Mouse (Mus musculus) limb, embryonic 12.5 days (tissue): ENCODE data around the gene Abcc4. TPM values are rescaled to one million over a fixed set of nuclear protein-coding genes. Genes with fewer than 3 reads are reported as not detected.

Source experiments
- ATAC-seq: fragments of 200-750 bp; cut with Nextera tagmentation; 2 replicates; pipeline ENCODE4 v1.8.0; 2017; ENCODE audit warnings: low read depth, moderate TSS enrichment; ENCODE audit not compliant: insufficient number of reproducible peaks, insufficient read depth, low FRiP score, low TSS enrichment
- H3K27ac ChIP-seq: fragments of 300-500 bp; sonication (generic); 2 replicates; pipeline ENCODE4 v1.5.1; 2016; ENCODE audit warnings: mild to moderate bottlenecking, moderate library complexity
- H3K27me3 ChIP-seq: fragments of 300-500 bp; sonication (generic); 2 replicates; pipeline ENCODE4 v1.6.1; 2016; ENCODE audit warnings: mild to moderate bottlenecking, moderate library complexity
- H3K36me3 ChIP-seq: fragments of 300-500 bp; sonication (generic); 2 replicates; pipeline ENCODE4 v1.6.1; 2016; ENCODE audit warnings: mild to moderate bottlenecking, moderate library complexity
- H3K4me1 ChIP-seq: fragments of 300-500 bp; sonication (generic); replicated peaks from 2 replicates; pipeline ENCODE4 v1.6.1; 2016
- H3K4me2 ChIP-seq: fragments of 300-500 bp; sonication (generic); 2 replicates; pipeline ENCODE4 v1.6.1; 2016; ENCODE audit warnings: mild to moderate bottlenecking, moderate library complexity
- H3K4me3 ChIP-seq: fragments of 300-500 bp; sonication (generic); replicated peaks from 2 replicates; pipeline ENCODE4 v1.5.1; 2016; ENCODE audit warnings: mild to moderate bottlenecking
- H3K9ac ChIP-seq: fragments of 300-500 bp; sonication (generic); replicated peaks from 2 replicates; pipeline ENCODE4 v1.6.1; 2016; ENCODE audit warnings: mild to moderate bottlenecking, moderate library complexity
- H3K9me3 ChIP-seq: fragments of 300-500 bp; sonication (generic); 2 replicates; pipeline ENCODE4 v1.6.1; 2016; ENCODE audit warnings: mild to moderate bottlenecking, moderate library complexity
- WGBS: fragments of 180-500 bp; shearing (Covaris S2); methylation state at CpG from one replicate; pipeline ENCODE4 v1.1.7; 2016; 5-methylcytosine and 5-hydroxymethylcytosine counted together
- polyA plus RNA-seq: library from polyadenylated mRNA; unstranded; fragments of >200 nt; fragmentation: Nextera tagmentation; extraction: Ambion mirVana; gene quantifications from 2 replicates; pipeline ENCODE4 v1.2.1, GENCODE M21; 2016

Gene Abcc4
- polyA plus RNA-seq, 1 experiment from 2014 or later, result 2.0 TPM

DNA sequence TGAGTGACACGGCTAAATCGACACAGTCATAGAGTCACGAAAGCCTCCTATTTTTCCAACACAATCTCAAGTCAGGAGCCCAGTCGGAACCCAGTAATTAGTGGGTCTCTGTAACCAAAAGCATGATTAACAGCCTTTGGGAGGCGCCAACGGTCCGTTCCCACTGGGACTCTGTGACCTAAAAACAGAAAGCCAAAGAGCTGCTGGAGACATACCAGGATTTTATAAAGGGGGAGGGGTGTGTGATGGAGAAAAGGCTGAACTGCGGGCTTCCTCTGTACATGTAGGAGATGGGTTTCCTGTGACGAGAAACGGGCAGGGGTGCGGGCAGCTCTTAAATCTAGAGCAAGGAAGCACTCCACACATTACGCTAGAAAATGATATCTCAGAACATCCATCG is 136.4 kb downstream of the Abcc4 start:
- WGBS, result 83% methylated on average over 13 of the region's 13 CpGs
- no peaks in the 10 kb centered on the region for H3K36me3 ChIP-seq
- H3K4me3 ChIP-seq, result no peak overlapping the region
- ATAC-seq, result no peak
- H3K9me3 ChIP-seq, result no peaks in the 10 kb centered on the region
- no peak overlapping the region for H3K27ac ChIP-seq
- H3K4me2 ChIP-seq, result no peak overlapping the region
- no peak overlapping the region for H3K9ac ChIP-seq
- H3K27me3 ChIP-seq, result peaks cover 4% of the 10 kb centered on the region
- peaks cover 25% of the 10 kb centered on the region; the same call in 1 of the 2 replicates for H3K4me1 ChIP-seq

- no peak for ATAC-seq
- no peak overlapping the region for H3K9ac ChIP-seq
- WGBS, result 36% methylated on average over 17 of the region's 17 CpGs
Measured at GRCm38 (mm10) chr14:118568116-118568673, 137.8 kb downstream of the Abcc4 start.

DNA sequence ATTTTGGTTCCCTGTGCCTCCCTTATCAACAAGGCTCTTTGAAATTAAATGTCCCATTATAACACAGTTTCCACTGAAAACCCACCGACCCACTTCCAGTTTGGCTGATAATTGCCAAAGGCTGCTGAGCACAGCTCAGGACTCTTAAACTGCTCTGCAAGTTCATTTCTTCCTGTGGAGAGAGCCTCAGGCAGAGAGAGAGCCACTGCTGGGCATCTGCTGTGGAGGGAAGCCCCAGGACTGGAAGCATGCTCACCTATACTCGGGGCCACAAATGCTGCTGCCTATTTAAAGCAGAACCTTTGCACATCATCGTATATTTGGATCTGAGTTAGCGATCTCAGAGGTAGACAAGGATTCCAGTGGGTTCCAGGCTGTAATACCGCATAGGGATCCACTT is 139.2 kb downstream of the Abcc4 start:
- no peak overlapping the region for H3K4me3 ChIP-seq
- ATAC-seq, result no peak
- peaks cover 13% of the 10 kb centered on the region; the same call in 1 of the 2 replicates for H3K4me1 ChIP-seq
- 70% methylated on average over 5 of the region's 5 CpGs for whole genome bisulfite sequencing
- H3K9me3 ChIP-seq, result no peaks in the 10 kb centered on the region
- no peaks in the 10 kb centered on the region for H3K36me3 ChIP-seq
- H3K9ac ChIP-seq, result no peak overlapping the region
- no peak overlapping the region for H3K27ac ChIP-seq
- H3K4me2 ChIP-seq, result no peak overlapping the region
- peaks cover 4% of the 10 kb centered on the region for H3K27me3 ChIP-seq

More at GRCm38 (mm10) chr14:118568116-118568673, 137.8 kb downstream of the Abcc4 start:
- Histone ChIP-seq H3K4me1 (peaks cover 16% of the 10 kb centered on the region; the same call in 1 of the 2 replicates), H3K27ac (no peak overlapping the region), H3K4me2 (no peak overlapping the region), H3K27me3 (peaks cover 4% of the 10 kb centered on the region), H3K9me3 (no peaks in the 10 kb centered on the region), H3K4me3 (no peak overlapping the region), H3K36me3 (no peaks in the 10 kb centered on the region)

DNA sequence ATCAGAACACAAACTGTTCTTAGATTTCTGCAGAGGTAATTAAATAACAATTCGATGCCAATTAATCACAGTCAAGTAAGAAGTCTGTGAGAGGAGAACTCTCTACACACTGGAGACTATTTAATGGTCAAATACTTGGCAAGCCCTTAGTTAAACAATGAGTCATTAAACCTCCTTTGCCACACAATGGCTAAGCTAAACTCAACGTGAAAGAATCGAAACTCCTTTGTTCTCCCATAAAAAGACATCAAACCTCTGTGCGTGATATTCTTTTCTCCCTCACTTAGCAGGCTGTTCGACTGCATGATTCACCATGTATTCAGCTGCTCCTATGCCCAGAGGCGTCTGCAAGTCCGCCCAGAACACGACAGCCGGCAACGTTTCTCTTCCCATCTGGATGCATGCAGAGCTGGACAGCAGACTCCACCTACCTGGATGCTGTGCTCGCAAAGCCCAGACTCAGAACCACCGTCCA is 139.8 kb downstream of the Abcc4 start:
- Histone ChIP-seq H3K9me3 (no peaks in the 10 kb centered on the region), H3K4me1 (peaks cover 13% of the 10 kb centered on the region; the same call in 1 of the 2 replicates), H3K4me3 (no peak overlapping the region), H3K4me2 (no peak overlapping the region), H3K27ac (no peak overlapping the region), H3K9ac (no peak overlapping the region), H3K27me3 (peaks cover under 1% of the 10 kb centered on the region), H3K36me3 (no peaks in the 10 kb centered on the region)
- ATAC-seq, result no peak
- WGBS, result 52% methylated on average over 12 of the region's 12 CpGs

DNA sequence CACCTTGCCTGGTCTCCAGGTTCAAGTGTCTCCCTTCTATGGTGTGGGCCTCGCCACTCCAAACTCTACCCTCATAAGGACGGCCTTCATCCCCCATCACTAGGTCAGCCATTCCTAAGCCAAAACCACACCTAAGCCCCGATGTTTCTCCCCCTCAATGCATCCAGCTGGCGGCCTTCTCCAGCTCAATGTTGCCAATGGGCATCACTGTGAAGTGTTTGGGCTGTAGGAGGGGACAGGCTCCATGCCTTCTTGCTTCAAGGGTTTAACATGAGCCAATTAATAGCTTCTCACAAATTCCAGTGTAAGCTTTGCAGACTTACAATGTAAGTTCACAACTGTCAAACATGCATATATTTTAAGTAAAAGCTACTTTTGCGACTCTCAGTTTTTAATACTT is 140.3 kb downstream of the Abcc4 start:
- Histone ChIP-seq H3K27me3 (no peaks in the 10 kb centered on the region), H3K9ac (no peak overlapping the region), H3K9me3 (no peaks in the 10 kb centered on the region), H3K4me1 (peaks cover 13% of the 10 kb centered on the region; the same call in 1 of the 2 replicates), H3K4me2 (no peak overlapping the region), H3K27ac (no peak overlapping the region), H3K4me3 (no peak overlapping the region), H3K36me3 (no peaks in the 10 kb centered on the region)
- 93% methylated on average over 5 of the region's 5 CpGs for WGBS
- ATAC-seq, result no peak

DNA sequence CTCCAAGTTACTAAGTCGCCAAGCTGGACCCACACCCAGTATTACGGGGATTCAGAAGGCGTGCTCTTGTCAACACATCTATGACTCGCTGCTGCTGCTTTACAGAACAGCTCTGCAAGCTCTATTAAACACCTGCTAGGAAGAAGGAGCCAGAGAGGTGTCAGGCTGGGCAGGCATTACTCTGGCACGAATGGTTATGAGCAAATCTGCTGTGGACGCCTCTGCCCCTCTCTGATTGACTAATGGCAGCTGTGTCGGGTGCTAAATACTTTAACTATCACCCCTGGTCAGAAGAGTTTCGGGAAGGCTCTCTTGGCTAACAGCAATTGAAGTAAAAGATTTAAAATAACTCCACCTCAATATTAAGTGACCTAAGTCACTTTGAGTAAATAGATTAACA is 142.4 kb downstream of the Abcc4 start:
- Histone ChIP-seq H3K27ac (no peak overlapping the region), H3K4me2 (no peak overlapping the region), H3K36me3 (no peaks in the 10 kb centered on the region), H3K4me3 (no peak overlapping the region), H3K4me1 (peaks cover 13% of the 10 kb centered on the region; the same call in 1 of the 2 replicates), H3K27me3 (no peaks in the 10 kb centered on the region), H3K9ac (no peak overlapping the region), H3K9me3 (no peaks in the 10 kb centered on the region)
- ATAC-seq, result no peak
- WGBS, result 83% methylated on average over 8 of the region's 8 CpGs

DNA sequence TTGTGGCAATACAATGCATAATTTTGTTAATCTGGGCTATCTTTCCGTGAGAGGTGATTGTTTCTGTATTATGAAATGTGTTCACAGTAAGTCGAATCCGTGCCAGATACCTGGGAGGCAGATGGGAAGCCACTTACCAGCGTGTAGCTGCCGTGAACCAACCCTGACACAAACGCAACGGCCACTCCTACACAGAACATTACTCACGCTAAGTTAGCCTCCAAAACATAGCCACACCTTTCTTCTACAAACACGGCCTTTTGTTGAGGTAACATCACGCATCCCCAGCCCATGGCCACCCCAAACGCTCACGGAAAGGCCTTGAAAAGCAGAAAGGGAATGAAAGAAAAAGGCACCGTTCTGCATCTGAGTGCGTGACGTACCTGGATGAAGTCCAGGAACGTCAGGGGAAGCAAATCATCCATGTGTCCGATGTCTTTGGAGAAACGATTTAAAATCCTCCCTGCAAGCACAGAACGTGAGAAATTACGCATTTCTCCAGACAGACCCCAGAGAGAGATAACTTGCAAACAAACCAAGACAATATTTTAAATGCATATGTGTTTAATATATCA is 153.0 kb downstream of the Abcc4 start:
- no peak overlapping the region for H3K27ac ChIP-seq
- peaks cover 14% of the 10 kb centered on the region for H3K4me1 ChIP-seq
- no peak overlapping the region for H3K4me3 ChIP-seq
- H3K27me3 ChIP-seq, result peaks cover 9% of the 10 kb centered on the region; the same call in 1 of the 2 replicates
- ATAC-seq, result no peak
- no peak overlapping the region for H3K4me2 ChIP-seq
- no peaks in the 10 kb centered on the region for H3K36me3 ChIP-seq
- H3K9me3 ChIP-seq, result no peaks in the 10 kb centered on the region
- no peak overlapping the region for H3K9ac ChIP-seq
- WGBS, result 89% methylated on average over 20 of the region's 20 CpGs

- no peak overlapping the region for H3K27ac ChIP-seq
- no peak for ATAC-seq
- H3K4me1 ChIP-seq, result peaks cover 14% of the 10 kb centered on the region
- H3K36me3 ChIP-seq, result no peaks in the 10 kb centered on the region
- WGBS, result 74% methylated on average over 5 of the region's 5 CpGs
- H3K9ac ChIP-seq, result no peak overlapping the region
- no peak overlapping the region for H3K4me2 ChIP-seq
- H3K4me3 ChIP-seq, result no peak overlapping the region
- H3K9me3 ChIP-seq, result no peaks in the 10 kb centered on the region
- H3K27me3 ChIP-seq, result peaks cover 9% of the 10 kb centered on the region; the same call in 1 of the 2 replicates
Measured at GRCm38 (mm10) chr14:118552390-118552789, 153.6 kb downstream of the Abcc4 start.

DNA sequence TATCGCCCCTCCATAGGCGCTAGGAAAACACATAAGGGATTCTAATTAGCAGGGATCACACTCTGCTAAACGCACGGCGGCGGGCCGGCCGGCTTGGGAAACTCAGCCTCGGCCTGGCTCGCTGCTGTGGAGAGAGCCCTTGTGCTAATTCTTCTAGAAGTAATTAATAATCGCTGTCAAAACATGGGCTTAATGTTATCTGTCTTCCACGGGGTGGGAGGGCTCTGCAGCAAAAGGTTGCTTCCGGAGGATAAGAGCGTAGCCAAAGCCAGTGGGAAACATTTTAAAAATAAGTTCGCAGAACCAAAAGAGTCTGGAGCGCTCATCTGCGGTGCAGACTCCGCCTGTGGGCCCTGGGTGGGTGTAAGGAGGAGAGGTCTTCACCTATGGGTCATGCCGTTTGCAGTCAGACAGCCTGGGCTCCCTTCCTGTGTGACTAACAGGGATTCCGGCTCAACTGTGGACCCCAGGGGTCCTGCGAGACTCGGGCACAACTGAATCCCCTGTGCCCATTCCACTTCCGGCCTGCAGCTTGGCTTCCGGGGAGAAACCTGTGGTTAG is 154.2 kb downstream of the Abcc4 start:
- WGBS, result 22% methylated on average over 24 of the region's 24 CpGs
- Histone ChIP-seq H3K4me2 (peak overlapping the region; percentile 51), H3K9ac (peak overlapping the region; percentile 40), H3K9me3 (no peaks in the 10 kb centered on the region), H3K4me3 (peak overlapping the region; percentile 19), H3K4me1 (peaks cover 14% of the 10 kb centered on the region), H3K27ac (no peak overlapping the region), H3K27me3 (peaks cover 9% of the 10 kb centered on the region; the same call in 1 of the 2 replicates), H3K36me3 (no peaks in the 10 kb centered on the region)
- no peak; the same call in 1 of the 2 replicates for ATAC-seq

DNA sequence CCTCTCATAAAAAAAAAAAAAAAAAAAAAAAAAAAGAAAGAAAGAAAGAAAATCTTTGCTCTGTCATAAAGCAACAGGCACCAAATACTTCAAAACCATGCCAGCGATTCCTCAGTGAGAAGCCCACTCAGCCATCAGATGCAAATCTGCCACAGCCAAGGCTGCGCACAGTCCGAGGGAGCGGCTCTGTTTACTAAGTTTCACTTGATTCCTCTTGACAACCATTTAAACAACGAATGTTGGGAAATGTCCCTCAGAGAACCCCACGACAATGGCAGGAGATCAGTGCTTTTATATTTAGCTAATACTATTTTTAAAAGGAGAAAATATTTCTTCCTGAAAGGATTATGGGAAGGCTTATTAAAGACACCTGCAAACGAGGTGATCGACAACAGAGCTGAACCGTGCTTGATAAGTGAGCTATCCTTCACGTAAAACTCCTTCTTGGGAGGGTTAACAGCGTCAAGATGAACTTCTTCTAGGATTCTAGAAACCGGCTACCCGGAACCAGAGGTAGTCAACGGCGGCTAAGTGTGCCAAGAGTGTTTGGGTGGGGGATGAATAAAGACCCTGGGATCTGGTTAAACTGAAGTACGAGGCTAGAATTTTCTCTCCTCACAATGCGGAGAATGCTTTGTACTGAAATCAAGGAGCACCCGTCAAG is 154.8 kb downstream of the Abcc4 start:
- ATAC-seq, result no peak
- Histone ChIP-seq H3K4me3 (peak overlapping the region; percentile 19), H3K4me1 (peaks cover 17% of the 10 kb centered on the region), H3K9me3 (no peaks in the 10 kb centered on the region), H3K4me2 (peak overlapping the region; percentile 51), H3K36me3 (no peaks in the 10 kb centered on the region), H3K27ac (no peak overlapping the region), H3K9ac (no peak overlapping the region), H3K27me3 (peaks cover 7% of the 10 kb centered on the region; the same call in 1 of the 2 replicates)
- WGBS, result 32% methylated on average over 18 of the region's 18 CpGs

DNA sequence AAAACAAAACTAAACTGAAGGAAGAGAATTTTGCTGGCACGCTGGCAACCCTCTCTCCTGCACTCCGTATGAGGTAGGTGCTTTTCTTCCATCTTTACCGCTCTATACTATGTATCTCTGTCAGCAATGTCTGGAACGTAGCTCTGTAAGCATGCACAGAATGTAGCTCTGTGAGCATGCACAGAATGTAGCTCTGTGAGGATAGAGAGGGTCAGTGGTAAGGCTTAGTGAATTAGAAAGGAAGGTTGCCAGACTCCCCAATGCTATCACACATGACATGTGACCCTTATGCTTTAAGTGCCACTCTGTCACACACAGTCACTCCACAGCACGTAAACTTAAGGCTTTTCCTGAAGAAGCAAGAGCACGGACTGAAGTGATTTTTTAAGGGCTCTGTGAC is 161.5 kb downstream of the Abcc4 start:
- 85% methylated on average over 6 of the region's 6 CpGs for WGBS
- Histone ChIP-seq H3K27ac (no peak overlapping the region), H3K4me3 (no peak overlapping the region), H3K4me2 (no peak overlapping the region), H3K27me3 (no peaks in the 10 kb centered on the region), H3K36me3 (no peaks in the 10 kb centered on the region), H3K9me3 (no peaks in the 10 kb centered on the region), H3K4me1 (peaks cover 9% of the 10 kb centered on the region), H3K9ac (no peak overlapping the region)
- ATAC-seq, result no peak
